Mouse (Mus musculus) forebrain, embryonic 10.5 days (tissue): ENCODE results near the gene Znrf3. TPM values are rescaled to one million over a fixed set of nuclear protein-coding genes. Genes with fewer than 3 reads are reported as not detected.

Experiments used
- DNase-seq: peaks from one replicate; pipeline ENCODE4 v3.0.0-alpha.2; 2017; ENCODE audit warnings: low spot score; ENCODE audit errors: extremely low spot score
- H3K27ac ChIP-seq: fragments of 300-500 bp; sonication (generic); 2 replicates; pipeline ENCODE4 v1.5.1; 2016; ENCODE audit warnings: mild to moderate bottlenecking
- H3K27me3 ChIP-seq: fragments of 300-500 bp; sonication (generic); 2 replicates; pipeline ENCODE4 v1.6.1; 2016; ENCODE audit warnings: mild to moderate bottlenecking; ENCODE audit not compliant: poor library complexity, severe bottlenecking
- H3K36me3 ChIP-seq: fragments of 300-500 bp; sonication (generic); replicated peaks from 2 replicates; pipeline ENCODE4 v1.6.1; 2016; ENCODE audit warnings: mild to moderate bottlenecking, moderate library complexity
- H3K4me1 ChIP-seq: fragments of 300-500 bp; sonication (generic); 2 replicates; pipeline ENCODE4 v1.6.1; 2016
- H3K4me3 ChIP-seq: fragments of 300-500 bp; sonication (generic); 2 replicates; pipeline ENCODE4 v1.5.1; 2016; ENCODE audit warnings: mild to moderate bottlenecking, moderate library complexity
- H3K9me3 ChIP-seq: fragments of 300-500 bp; sonication (generic); 2 replicates; pipeline ENCODE4 v1.6.1; 2016; ENCODE audit warnings: mild to moderate bottlenecking, moderate library complexity
- WGBS: fragments of 180-500 bp; shearing (Covaris S2); methylation state at CpG from one replicate; pipeline ENCODE4 v1.1.7; 2016; 5-methylcytosine and 5-hydroxymethylcytosine counted together
- polyA plus RNA-seq: library from polyadenylated mRNA; unstranded; fragments of >200 nt; fragmentation: Nextera tagmentation; extraction: Ambion mirVana; gene quantifications from 2 replicates; pipeline ENCODE4 v1.2.1, GENCODE M21; 2016

Gene Znrf3
- polyA plus RNA-seq, 1 experiment from 2014 or later, result 11.9 TPM

GRCm38 (mm10) chr11:5354753-5355152, 89.9 kb downstream of the Znrf3 start:
- Histone ChIP-seq H3K4me3 (no peak overlapping the region), H3K27me3 (no peaks in the 10 kb centered on the region), H3K27ac (no peak overlapping the region), H3K9me3 (no peaks in the 10 kb centered on the region; the same call in 1 of the 2 replicates), H3K4me1 (0 out of 2 replicates have a peak, but pooled peaks cover 3% of the 10 kb centered on the region), H3K36me3 (peaks cover 16% of the 10 kb centered on the region)
- no peak for DNase-seq
- WGBS, result 90% methylated on average over 1 of the region's 1 CpGs

- Histone ChIP-seq H3K27me3 (no peaks in the 10 kb centered on the region), H3K27ac (no peak overlapping the region), H3K9me3 (no peaks in the 10 kb centered on the region; the same call in 1 of the 2 replicates), H3K4me1 (peaks cover 6% of the 10 kb centered on the region; the same call in 1 of the 2 replicates), H3K36me3 (peaks cover 16% of the 10 kb centered on the region), H3K4me3 (no peak overlapping the region)
- no peak for DNase-seq
Measured at GRCm38 (mm10) chr11:5353032-5353431, 91.6 kb downstream of the Znrf3 start.

- Histone ChIP-seq H3K27me3 (no peaks in the 10 kb centered on the region), H3K4me3 (no peak overlapping the region), H3K9me3 (no peaks in the 10 kb centered on the region; the same call in 1 of the 2 replicates), H3K27ac (no peak overlapping the region), H3K36me3 (peaks cover 16% of the 10 kb centered on the region), H3K4me1 (peaks cover 14% of the 10 kb centered on the region)
- 95% methylated on average over 5 of the region's 5 CpGs for WGBS
- DNase-seq, result no peak
Measured at GRCm38 (mm10) chr11:5349483-5349882, 95.2 kb downstream of the Znrf3 start.

DNA sequence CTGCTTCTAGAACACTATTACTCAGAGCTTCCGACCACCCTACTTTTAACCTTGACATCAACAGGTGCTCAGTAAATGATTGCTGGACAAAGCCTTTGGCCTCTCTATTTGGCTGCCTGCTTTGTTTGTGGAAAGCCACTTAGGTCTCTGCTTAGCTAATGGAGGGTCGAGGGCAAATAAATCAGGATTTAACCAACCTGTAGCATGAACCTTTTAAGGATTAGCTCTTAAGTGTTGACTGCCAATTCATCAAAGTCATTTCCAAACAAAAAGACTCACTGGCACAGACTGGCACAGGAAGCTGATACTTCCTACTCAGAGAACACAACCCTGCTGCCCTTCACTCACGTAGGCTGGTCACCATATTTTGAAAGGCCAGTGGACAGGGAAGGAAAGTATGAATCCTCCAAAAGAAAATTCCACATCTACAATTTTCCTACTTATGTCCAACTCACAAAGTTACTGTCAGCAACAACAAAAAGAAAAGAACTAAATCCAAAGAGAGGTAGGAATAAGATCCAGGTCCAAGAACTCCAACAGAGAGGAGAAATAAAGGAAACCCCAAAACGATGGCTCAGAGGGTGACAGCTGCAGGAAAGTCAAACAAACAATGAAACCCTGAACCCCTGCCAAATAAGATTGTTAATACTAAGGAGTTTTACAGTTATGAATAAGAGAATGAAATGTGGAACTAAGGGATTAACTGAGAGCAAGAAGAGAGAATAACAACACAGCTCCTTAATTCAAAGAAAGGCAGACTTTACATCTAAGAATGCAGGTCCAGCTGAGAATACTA, 97.6 kb downstream of the Znrf3 start:
- Histone ChIP-seq H3K4me3 (no peak overlapping the region), H3K36me3 (peaks cover 3% of the 10 kb centered on the region; the same call in 1 of the 2 replicates), H3K4me1 (peaks cover 14% of the 10 kb centered on the region), H3K9me3 (no peaks in the 10 kb centered on the region; the same call in 1 of the 2 replicates), H3K27ac (no peak overlapping the region), H3K27me3 (no peaks in the 10 kb centered on the region)
- no peak for DNase-seq
- 67% methylated on average over 4 of the region's 4 CpGs for WGBS

DNA sequence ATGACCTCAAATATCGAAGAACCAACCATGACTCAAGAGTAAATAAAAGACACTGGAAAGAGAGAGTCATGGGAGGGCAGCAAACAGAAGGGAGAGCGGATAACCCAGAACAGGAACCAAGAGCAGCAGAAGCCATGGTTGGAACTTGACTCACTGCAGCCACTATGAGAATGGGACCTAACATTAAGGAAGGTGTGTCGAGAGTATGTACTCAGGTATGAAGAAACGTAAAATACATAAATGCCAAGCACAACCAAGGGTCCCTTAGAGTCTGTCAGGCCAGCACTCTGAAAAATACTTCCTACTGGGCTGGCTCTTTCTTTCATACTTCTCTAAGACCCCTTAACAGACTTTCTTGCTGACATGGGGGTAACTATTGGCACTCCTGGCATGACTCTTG, 100.9 kb downstream of the Znrf3 start:
- H3K36me3 ChIP-seq, result no peaks in the 10 kb centered on the region
- no peak overlapping the region for H3K27ac ChIP-seq
- no peaks in the 10 kb centered on the region for H3K27me3 ChIP-seq
- no peaks in the 10 kb centered on the region for H3K9me3 ChIP-seq
- 91% methylated on average over 4 of the region's 4 CpGs for WGBS
- H3K4me1 ChIP-seq, result peaks cover 14% of the 10 kb centered on the region
- no peak for DNase-seq
- no peak overlapping the region for H3K4me3 ChIP-seq

- Histone ChIP-seq H3K27ac (no peak overlapping the region), H3K36me3 (peaks cover 20% of the 10 kb centered on the region), H3K4me1 (no peaks in the 10 kb centered on the region), H3K4me3 (no peak overlapping the region), H3K27me3 (no peaks in the 10 kb centered on the region), H3K9me3 (no peaks in the 10 kb centered on the region)
- WGBS, result 97% methylated on average over 1 of the region's 1 CpGs
- DNase-seq, result no peak
Measured at GRCm38 (mm10) chr11:5339732-5340131, 104.9 kb downstream of the Znrf3 start.

DNA sequence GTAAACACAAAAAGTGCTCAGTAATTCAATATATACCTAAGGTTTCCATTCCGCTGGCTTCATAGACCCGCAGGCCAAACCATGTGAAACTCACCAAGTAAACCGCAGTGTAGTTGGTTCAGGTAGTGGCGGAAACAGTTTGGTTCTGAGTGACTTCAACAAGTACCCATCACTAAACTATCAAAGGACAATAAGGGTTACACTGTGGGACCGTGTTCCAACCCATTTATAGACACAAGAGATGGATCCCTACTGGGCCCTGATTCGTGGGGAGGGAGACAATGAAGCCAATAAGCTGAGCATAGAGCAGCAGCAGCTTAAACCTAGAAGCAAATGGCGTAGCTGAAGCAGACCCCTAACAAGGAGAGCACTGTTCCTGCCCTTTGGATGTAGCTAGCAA, 107.8 kb downstream of the Znrf3 start:
- Histone ChIP-seq H3K36me3 (peaks cover 30% of the 10 kb centered on the region), H3K4me1 (no peaks in the 10 kb centered on the region), H3K27ac (no peak overlapping the region), H3K27me3 (no peaks in the 10 kb centered on the region), H3K4me3 (no peak overlapping the region), H3K9me3 (no peaks in the 10 kb centered on the region)
- DNase-seq, result no peak
- WGBS, result 88% methylated on average over 7 of the region's 7 CpGs

DNA sequence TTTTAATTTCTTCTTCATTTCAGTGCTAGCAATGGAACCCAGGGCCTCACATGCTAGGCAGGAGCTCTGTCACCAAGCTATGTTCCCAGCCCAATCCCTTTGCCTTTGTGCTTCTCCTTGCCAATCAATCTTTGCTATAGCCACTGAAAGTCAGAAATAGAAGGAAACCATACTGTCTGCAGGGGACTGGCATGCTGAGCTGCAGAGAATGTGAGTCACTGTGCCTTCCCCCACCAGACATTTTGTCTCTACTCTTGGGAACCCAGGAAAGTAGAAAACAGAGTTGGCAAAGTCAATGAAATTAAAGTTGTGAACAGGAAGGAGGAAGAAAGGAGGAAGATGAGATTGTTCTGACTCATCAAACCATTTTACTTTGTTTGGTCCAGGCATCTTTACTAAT, 108.4 kb downstream of the Znrf3 start:
- Histone ChIP-seq H3K4me1 (no peaks in the 10 kb centered on the region), H3K27me3 (no peaks in the 10 kb centered on the region), H3K9me3 (no peaks in the 10 kb centered on the region), H3K36me3 (peaks cover 36% of the 10 kb centered on the region), H3K27ac (no peak overlapping the region), H3K4me3 (no peak overlapping the region)
- no peak for DNase-seq

GRCm38 (mm10) chr11:5330851-5331250, 113.8 kb downstream of the Znrf3 start:
- Histone ChIP-seq H3K27me3 (no peaks in the 10 kb centered on the region), H3K4me1 (peaks cover 8% of the 10 kb centered on the region; the same call in 1 of the 2 replicates), H3K36me3 (peaks cover 38% of the 10 kb centered on the region), H3K9me3 (no peaks in the 10 kb centered on the region), H3K4me3 (no peak overlapping the region), H3K27ac (no peak overlapping the region)
- WGBS, result 90% methylated on average over 4 of the region's 4 CpGs
- DNase-seq, result no peak

GRCm38 (mm10) chr11:5327693-5328092, 117.0 kb downstream of the Znrf3 start:
- WGBS, result 52% methylated on average over 1 of the region's 1 CpGs
- DNase-seq, result no peak
- peaks cover 29% of the 10 kb centered on the region for H3K36me3 ChIP-seq
- no peak overlapping the region for H3K4me3 ChIP-seq
- H3K27ac ChIP-seq, result no peak overlapping the region
- no peaks in the 10 kb centered on the region for H3K9me3 ChIP-seq
- H3K27me3 ChIP-seq, result no peaks in the 10 kb centered on the region
- peaks cover 24% of the 10 kb centered on the region for H3K4me1 ChIP-seq

- H3K36me3 ChIP-seq, result peaks cover 17% of the 10 kb centered on the region
- 94% methylated on average over 3 of the region's 3 CpGs for WGBS
- H3K27ac ChIP-seq, result no peak overlapping the region
- H3K4me1 ChIP-seq, result peaks cover 31% of the 10 kb centered on the region
- no peaks in the 10 kb centered on the region for H3K9me3 ChIP-seq
- no peak for DNase-seq
- H3K4me3 ChIP-seq, result no peak overlapping the region
- H3K27me3 ChIP-seq, result no peaks in the 10 kb centered on the region
Measured at GRCm38 (mm10) chr11:5326252-5326651, 118.4 kb downstream of the Znrf3 start.

- H3K9me3 ChIP-seq, result no peaks in the 10 kb centered on the region
- no peak for DNase-seq
- H3K4me3 ChIP-seq, result no peak overlapping the region
- H3K27me3 ChIP-seq, result no peaks in the 10 kb centered on the region
- no peak overlapping the region for H3K27ac ChIP-seq
- H3K4me1 ChIP-seq, result peaks cover 31% of the 10 kb centered on the region
- WGBS, result 93% methylated on average over 6 of the region's 6 CpGs
- H3K36me3 ChIP-seq, result peaks cover 9% of the 10 kb centered on the region
Measured at GRCm38 (mm10) chr11:5325217-5325616, 119.4 kb downstream of the Znrf3 start.

- Histone ChIP-seq H3K9me3 (no peaks in the 10 kb centered on the region), H3K27me3 (no peaks in the 10 kb centered on the region), H3K4me3 (no peak overlapping the region), H3K4me1 (peaks cover 33% of the 10 kb centered on the region), H3K27ac (no peak overlapping the region), H3K36me3 (peaks cover under 1% of the 10 kb centered on the region; the same call in 1 of the 2 replicates)
- DNase-seq, result no peak
- 11% methylated on average over 2 of the region's 2 CpGs for WGBS
Measured at GRCm38 (mm10) chr11:5324296-5324695, 120.4 kb downstream of the Znrf3 start.
